Mouse (Mus musculus): ENCODE data around the gene Smarca4.

Smarca4 gene

DNA sequence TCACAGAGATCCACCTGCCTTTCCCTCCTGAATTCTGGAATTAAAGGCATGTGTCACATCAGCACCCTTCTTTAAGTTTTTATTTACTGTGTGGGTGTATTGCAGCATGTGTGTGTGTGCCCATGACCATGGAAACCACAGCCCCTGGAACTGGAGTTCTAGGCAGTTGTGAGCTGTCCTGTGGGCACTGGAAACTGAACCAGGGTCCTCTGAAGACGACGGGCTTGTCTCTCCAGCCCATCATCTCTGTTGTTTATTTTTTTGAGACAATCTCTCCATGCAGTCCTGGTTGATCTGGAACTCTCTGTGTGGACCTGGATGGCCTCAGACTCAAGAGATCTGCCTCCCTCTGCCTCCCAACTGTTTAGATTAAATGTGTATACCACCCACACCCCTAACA lies 101.0 kb downstream of the Smarca4 start:
- no peak for DNase-seq (ENCODE audit: low read depth, low spot score)

DNA sequence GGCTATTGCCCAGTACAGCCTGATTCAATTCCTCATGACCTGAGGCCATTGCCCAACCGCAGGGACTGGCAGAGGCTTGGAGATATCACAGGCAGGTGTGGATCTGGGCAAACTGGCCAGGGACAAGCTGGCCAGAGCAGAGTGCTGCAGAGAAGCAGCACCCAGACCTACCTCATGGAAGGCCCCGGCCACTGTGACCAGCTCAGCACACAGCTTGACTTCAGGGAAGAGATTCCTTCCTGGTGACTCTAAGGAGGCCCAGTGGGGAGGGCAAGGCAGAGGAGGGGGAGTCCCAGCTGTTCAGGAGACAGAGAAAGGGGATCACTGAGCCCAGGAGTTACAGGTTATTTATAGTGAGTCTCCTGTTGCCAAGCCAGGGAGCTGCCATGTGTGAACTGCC lies 105.1 kb downstream of the Smarca4 start:
- DNase-seq (ENCODE audit: low read depth, low spot score), result no peak

DNA sequence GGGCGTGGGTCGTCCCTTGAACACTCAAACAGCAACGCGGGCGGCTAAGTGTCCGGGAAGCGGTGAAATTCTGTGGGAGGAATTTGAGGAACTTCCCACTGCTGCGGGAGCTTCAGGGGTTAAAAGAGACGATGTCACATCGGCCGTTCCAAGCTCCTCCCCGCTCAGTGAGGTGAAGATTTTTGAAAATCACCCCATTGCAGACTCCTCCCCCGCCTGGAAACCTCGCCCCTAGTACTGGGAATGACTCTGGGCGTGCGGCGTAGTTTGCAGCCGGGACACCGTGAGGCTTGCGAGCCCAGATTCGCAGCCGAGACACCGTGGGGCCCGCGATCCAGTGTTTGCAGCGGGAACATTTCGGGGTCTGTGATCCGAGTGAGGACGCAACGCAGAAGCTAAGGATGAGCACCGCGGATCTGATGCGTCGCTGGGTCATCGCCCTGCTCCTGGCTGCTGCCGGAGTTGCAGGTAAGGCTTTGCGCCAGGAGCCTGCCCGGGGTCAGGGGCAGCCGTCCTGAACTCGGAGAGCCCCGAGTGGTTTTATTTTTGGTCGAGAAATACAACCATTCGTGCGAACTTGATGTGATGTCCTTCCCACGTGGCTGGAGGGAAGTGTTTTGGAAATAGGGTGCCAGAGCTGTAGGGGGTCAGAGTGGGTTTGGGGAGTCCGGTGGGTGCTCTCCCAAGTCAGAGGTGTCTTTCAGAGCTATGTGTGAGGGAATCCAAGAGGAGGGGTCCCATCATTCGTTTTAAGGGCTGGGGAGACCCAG lies 107.6 kb downstream of the Smarca4 start, which contains the start of gene Ldlr:
Gene Ldlr (plus strand): TSS at position 107 of the 770 bp plus-strand sequence.
- peak; percentile 55 for DNase-seq (ENCODE audit: low read depth, low spot score)

DNA sequence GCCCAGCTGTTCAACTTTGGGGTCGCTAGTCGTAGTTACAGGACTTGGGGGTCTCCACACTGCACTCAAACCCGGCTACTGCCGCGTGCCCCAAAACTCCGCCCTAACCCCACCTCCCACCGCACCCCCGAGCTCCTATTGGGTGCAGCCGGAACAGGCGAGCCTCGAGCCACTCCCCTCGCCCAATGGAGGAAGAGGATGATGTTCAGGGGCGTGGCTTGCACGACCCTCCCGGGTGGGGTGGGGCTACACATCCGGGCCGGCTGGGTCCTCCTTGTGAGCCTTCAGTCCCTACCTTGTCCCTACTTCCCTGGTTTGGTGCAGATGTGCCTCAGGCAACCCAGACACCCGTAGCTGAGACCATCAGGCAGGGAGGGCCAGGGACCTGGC lies 108.2 kb downstream of the Smarca4 start:
- peak; percentile 80 for DNase-seq (ENCODE audit: low read depth, low spot score)

DNA sequence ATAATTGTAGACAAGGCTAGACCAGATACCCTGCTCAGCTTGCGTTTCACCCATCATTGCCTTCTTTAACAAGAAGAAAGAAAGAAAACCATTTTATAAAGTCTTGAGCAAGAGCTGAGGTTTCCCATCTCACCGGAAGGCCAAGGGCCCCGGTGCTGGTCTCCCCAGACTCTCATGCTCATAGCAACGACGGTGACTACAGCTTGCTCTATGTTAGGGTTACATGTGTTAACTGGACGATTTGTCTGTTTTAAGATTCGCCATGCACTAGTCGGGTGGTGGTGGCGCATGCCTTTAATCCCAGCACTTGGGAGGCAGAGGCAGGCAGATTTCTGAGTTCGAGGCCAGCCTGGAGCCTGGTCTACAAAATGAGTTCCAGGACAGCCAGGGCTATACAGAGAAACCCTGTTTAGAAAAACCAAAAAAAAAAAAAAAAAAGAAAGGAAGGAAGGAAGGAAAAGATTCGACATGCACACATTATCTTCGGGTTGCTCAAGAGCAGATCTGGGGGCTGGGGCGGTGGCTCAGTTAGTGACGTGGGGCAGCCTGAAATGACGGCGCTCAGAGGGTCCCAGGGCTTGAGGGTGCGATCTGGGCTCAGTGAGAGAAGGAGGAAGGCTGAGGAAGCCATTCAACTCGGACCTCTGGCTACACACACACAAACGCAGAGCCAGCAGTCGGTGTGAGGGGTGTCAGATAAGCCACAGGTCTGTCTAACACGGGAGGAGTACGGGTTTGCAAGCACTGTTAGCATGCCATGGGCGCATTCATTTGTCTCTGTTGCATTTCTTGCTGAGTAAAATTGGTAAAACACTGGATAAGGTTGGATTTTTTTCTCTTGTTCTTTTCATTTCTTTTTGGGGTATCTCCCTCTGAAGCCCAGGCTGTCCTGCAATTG lies 109.5 kb downstream of the Smarca4 start:
- no peak for DNase-seq (ENCODE audit: low read depth, low spot score)

DNA sequence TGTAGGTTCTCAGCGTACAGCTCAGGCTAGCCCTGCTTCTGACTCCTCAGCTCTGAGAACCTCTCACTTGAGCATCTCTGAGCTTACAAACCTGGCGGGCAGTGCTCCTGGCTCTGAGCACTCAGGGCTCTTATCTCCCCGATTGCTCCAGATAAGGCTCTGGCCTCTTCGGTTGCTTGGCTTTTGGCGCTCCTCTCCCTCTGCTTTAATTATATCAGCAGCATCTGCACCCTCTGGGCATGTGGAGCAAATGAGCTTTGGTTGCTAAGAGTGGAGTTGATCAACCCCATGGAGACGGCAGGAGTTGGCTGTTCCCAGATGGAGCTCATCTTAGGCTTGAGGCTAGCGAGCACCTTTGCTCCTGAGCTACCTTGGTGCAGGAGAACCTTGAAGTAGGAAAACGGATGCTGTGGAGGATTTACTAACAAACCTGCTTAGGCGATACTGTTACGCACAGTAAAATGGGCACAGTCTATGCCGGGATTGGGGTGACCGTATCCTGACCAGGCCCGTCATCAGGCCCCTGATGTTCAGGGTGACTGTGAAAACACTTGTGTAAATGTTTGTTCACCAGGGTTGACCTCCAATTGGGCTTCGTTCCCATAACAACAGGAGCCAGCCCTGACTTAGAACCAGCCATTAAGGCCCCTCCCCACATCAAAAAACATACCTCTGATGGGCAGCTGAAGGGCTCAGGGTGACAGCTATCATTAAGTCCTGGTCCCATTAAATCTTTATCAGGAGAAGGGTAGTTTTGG lies 110.4 kb downstream of the Smarca4 start:
- no peak for DNase-seq (ENCODE audit: low read depth, low spot score)

DNA sequence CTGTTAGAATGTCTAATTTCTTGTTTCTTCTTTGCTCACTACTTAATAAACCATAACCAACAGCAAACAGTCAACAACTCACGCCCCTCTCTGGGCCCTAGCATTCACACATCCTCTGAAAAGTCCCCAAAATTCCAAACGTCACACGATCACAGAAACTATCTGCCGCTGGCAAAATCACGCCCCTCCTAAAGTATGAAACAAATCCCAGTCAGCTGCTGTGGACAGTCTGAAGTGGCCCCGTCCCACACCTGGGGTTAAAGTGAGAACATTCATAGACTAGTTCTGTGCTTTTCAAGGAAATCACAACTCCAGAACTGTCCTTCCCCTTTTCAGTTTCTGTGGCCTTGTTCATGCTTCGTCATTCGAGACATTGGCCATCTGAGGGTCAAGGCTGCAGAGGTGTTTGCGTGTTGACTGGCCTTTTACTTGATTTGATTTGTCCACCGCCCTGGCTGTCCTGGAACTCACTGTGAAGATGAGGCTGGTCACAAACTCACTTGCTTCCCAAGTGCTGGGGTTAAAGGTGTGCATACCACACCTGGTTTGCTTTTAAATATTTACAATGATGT lies 112.4 kb downstream of the Smarca4 start:
- no peak for DNase-seq (ENCODE audit: low read depth, low spot score)

DNA sequence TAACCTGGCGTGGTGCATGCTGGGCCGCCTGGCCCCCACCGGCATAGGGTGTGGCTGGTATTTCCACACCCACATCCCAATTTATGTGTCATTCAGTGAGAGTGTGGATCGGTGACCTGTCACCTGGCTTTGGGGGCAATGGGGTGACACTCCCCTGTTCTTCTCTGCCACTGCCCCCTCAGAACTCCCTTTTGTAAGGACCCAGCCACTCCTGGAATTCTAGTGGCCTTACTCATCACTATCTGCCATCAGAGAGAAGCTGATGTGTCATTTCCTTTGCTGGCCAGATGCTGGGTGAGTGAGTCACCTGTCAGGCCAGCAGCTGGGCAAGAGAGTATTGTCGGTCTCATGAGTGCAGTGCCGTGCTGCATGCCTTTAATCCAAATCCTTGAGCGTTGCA lies 113.3 kb downstream of the Smarca4 start:
- no peak for DNase-seq (ENCODE audit: low read depth, low spot score)

DNA sequence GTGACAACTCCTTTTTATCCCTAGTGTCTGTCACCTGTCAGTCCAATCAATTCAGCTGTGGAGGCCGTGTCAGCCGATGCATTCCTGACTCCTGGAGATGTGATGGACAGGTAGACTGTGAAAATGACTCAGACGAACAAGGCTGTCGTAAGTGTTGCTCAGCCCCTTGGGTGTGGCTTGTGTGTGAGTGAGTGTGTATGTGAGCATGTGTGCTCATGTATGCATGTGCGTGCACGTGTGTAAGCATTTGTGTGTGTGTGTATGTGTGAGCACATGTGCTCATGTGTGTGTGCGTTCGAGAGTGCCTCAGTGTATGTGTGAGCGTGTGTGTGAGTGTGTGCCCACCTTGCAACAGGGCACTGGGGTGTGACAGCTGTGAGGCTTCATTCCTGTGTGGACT lies 116.3 kb downstream of the Smarca4 start:
- DNase-seq (ENCODE audit: low read depth, low spot score), result no peak

DNA sequence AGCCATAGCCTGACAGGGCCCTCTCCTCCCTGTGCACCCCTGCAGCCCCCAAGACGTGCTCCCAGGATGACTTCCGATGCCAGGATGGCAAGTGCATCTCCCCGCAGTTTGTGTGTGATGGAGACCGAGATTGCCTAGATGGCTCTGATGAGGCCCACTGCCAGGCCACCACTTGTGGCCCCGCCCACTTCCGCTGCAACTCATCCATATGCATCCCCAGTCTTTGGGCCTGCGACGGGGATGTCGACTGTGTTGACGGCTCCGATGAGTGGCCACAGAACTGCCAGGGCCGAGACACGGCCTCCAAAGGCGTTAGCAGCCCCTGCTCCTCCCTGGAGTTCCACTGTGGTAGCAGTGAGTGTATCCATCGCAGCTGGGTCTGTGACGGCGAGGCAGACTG lies 117.5 kb downstream of the Smarca4 start:
- no peak for DNase-seq (ENCODE audit: low read depth, low spot score)

DNA sequence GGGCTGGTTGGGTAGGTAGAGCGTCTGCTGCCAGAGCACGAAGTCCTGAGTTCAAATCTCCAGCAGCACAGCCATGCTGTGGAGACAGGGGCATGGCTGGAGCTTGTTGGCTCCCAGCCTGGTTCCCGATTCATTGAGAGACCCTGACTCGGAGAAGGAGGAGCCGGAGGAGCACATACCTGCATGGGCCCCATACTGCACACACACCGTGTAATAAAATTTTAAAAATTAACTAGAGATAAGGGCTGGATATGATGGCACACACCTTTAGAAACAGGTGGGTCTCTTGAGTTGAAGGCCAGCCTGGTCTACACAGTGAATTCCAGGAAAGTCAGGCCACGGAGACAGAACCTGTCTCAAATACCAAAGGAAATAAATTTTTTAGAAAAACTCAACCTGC lies 118.0 kb downstream of the Smarca4 start:
- no peak for DNase-seq (ENCODE audit: low read depth, low spot score)

DNA sequence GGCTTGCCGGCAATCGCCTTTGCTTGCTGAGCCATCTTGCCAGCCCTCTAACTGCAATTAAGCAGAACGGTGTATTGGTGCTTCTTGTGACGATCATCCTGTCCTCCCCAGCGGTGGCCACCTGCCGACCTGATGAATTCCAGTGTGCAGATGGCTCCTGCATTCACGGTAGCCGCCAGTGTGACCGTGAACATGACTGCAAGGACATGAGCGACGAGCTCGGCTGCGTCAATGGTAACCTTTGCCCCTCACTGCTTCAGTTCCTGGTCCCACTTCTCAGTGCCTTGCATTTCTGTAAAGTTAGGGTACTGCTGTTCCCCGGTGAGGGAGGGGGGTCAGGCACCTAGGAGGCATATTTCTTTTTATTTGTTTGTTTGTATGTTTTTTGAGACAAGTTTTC lies 119.2 kb downstream of the Smarca4 start:
- DNase-seq (ENCODE audit: low read depth, low spot score), result no peak

DNA sequence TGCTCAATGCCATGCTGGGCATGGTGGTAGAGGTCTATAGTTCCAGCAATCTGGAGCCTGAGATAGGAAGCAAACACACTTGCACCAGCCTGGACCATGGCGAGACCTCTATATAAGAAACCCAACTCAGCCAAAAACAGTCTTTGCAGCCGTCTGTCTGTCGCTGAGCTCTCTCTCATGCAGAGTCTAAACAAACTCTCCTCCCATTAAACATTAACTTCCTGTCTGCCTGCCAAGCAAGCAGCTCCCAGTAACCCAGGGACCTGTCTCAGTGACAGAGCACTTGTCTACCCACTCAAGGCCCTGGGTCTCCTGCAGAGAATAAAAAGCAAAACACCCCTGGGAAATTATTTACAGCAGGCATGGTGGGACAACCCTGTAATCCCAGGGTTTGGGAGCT lies 120.6 kb downstream of the Smarca4 start:
- DNase-seq (ENCODE audit: low read depth, low spot score), result no peak

DNA sequence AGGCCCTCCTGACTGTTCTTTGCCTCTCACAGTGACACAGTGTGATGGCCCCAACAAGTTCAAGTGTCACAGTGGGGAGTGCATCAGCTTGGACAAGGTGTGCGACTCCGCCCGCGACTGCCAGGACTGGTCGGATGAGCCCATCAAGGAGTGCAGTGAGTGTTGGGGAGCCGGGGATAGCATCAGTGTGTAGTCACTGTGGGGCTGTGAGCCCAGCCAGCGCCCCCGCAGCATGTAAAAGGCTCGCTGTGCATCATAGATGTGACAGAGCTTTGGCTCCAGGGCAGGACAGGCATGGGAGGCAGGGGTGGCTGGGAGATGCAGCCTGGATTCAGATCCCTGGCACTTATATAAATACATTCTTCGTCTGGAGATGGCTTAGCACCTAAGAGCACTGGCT lies 121.2 kb downstream of the Smarca4 start:
- peak; percentile 59 for DNase-seq (ENCODE audit: low read depth, low spot score)

DNA sequence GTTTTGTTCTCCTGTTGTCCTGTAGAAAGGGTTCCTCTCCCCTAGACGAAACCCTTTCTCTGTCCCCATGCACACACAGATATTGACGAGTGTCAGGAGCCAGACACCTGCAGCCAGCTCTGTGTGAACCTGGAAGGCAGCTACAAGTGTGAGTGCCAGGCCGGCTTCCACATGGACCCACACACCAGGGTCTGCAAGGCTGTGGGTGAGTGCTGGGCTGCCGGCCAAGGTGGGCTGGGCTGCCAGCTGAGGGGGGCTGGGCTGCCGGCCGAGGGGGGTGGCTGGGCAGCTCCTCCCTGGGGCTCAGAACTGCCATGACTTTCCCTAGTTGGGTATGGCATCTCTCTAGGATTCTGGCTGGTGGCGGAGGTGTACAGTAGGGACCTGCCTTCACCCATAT lies 122.8 kb downstream of the Smarca4 start:
- no peak for DNase-seq (ENCODE audit: low read depth, low spot score)

DNA sequence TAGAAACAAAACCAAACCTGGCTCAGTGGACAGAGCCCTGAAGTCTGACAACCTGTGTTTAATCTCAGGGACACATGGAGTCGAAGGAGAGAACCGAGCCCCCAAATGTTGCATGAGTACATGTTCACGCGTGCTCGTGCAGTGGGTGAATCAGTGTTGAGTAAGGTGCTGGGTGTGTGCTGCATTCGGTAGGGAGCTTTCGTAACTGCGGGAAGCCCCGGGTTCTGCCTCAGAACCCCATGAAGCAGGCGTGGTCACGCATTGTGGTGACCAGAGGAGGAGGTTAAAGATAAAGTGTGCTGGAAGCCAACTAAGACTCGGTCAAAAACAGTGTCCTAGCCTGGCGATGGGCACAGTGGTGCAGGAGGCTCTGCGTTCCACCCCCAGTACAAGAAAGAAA lies 124.5 kb downstream of the Smarca4 start:
- DNase-seq (ENCODE audit: low read depth, low spot score), result no peak

DNA sequence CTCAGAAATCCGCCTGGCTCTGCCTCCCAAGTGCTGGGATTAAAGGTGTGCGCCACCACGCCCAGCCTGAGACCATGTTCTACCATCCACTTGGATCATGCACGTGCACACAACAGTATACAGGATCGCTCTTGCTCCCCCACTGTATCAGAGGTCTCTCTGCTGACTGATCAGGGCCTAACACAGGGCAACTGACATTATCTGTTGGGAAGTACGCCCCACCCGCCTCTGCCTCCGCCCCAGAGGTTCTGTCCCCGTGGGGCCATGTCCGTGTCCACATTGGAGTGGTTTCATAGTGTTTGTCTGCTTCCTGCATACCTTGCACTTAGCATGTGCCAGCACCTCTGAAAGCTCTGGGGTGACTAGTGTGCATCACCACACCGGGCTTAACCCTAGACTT lies 125.5 kb downstream of the Smarca4 start:
- DNase-seq (ENCODE audit: low read depth, low spot score), result no peak

DNA sequence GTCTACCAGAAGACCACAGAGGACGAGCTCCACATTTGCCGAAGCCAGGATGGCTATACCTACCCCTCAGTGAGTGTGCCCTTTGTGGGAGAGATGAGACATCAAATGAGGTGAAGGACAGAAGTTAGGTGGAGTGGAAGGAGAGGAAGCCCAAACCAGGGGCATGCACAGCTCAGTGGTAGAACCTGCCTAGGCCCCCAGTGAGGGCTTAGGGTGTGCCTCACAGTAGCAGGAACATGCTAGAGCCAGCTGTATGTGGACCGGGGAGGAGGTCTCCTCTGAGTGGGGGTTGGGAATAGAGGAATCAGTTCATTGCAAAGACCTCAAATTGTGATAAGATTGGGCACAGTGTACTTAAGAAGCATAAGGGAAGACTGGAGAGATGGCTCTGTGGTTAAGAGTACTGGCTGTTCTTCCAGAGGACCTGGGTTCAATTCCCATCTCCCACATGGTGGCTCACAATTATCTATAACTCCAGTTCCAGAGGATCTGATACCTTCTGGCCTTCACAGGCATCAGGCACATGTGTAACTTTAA lies 131.3 kb downstream of the Smarca4 start:
- no peak for DNase-seq (ENCODE audit: low read depth, low spot score)

DNA sequence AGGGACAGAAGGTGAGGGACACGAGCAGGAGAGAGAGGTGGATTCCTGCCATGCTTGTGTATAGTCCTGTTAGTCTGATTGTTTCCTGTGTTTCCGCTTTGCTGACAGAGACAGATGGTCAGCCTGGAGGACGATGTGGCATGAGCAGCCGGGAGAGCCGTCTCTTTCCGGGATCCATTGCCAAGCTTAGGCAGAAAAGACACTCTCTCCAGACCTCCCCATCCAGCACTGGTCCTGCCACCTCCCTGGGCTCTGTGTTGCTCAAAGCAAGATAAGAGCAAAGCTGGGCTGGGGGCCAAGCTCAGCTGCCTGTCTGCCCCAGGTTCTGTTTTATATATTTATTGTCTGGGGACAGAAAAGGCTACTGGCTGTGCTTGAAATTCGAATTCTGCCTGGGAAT lies 132.1 kb downstream of the Smarca4 start:
- DNase-seq (ENCODE audit: low read depth, low spot score), result no peak

DNA sequence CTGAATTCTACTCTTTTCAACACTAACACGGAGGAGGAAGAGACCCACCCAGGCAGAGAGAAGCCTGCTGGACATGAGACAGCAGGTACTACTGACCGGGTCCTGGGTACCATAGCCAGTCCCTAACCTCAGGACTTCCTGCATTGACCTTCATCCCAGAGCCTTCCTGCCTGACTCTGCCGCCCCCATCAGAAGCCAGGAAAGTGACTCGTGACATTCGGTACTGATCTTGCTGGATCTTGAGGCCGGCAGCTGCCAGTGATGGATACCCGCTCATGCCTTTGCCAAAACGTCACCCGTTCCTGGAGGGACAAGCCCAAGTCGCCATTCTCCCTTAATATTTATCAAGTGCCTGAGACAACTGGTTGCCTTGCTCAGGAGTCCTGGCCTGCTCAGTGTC lies 132.5 kb downstream of the Smarca4 start:
- DNase-seq (ENCODE audit: low read depth, low spot score), result no peak

DNA sequence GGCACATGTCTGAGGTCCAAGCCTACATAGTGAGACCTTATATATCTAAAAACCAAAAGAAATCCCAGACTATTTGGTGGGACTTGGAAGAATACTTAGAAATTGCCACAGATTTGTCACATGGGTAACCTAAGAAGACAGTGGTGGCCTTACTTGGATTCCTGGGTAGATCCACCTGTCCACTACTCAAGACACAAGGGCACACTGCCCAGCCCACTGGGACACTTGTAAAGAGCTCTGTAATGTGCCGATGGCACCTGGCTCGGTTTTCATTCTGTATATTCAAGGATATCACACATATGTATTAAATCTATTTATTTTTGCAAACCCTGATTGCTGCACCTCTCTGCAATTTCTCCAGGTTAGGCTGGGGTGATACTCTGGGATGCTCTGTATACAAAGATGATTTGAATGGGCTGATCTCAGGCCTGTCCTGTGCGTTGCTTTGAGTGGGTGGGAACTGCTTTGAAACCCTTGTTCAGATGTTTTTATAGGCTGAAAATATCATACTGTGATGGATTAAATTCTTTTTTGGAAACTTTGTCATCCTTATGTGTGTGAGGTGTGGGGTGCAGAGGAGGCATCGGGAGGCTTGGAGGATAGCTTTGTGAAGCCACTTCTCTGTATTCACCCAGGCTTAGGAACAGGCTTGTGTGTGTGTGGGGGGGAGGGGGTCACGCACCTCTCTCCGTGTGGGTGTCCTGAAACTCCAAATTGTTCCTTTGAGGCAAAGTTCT lies 133.6 kb downstream of the Smarca4 start:
- DNase-seq (ENCODE audit: low read depth, low spot score), result peak; percentile 58
